Mouse (Mus musculus): ENCODE measurements around the gene Rfesd.

The Rfesd gene

GRCm38 (mm10) chr13:75976649-75977048 lies 41.9 kb downstream of the Rfesd start:
- no peak for DNase-seq

GRCm38 (mm10) chr13:75976218-75976617 lies 42.3 kb downstream of the Rfesd start:
- no peak for DNase-seq

GRCm38 (mm10) chr13:75975629-75976028 lies 42.9 kb downstream of the Rfesd start:
- DNase-seq = no peak

GRCm38 (mm10) chr13:75974481-75974880 lies 44.0 kb downstream of the Rfesd start:
- DNase-seq = no peak

GRCm38 (mm10) chr13:75966850-75967249 lies 51.7 kb downstream of the Rfesd start, which contains the start of gene Spata9:
TSS of gene Spata9 (plus strand) at chr13:75967150.
- no peak for DNase-seq

- DNase-seq = no peak
Observed at GRCm38 (mm10) chr13:75955357-75955992, 63.0 kb downstream of the Rfesd start.

All from cerebellum, postnatal 10 days (tissue).